Mouse (Mus musculus) colon, adult 2 months (tissue): ENCODE results near the gene Mmp9. TPM values are rescaled to one million over a fixed set of nuclear protein-coding genes. Genes with fewer than 3 reads are reported as not detected.

Experiments
- polyA plus RNA-seq: library from polyadenylated mRNA; depleted of rRNA; stranded (reverse); fragments of >200 nt; gene quantifications from 2 replicates; pipeline ENCODE4 v1.2.3, GENCODE M21; 2012; rRNA removed

The Mmp9 gene
- polyA plus RNA-seq = 4.4 and 4.7 TPM in 2 replicates

GRCm38 (mm10) chr2:164940140-164940830, at the start of gene Mmp9:
TSS of gene Mmp9 (plus strand) at chr2:164940780.

GRCm38 (mm10) chr2:164911086-164912048, 29.2 kb upstream of the Mmp9 start, which contains the start of gene Zfp335:
TSS of gene Zfp335 (minus strand) at chr2:164911757.

GRCm38 (mm10) chr2:164960716-164961441, 20.3 kb downstream of the Mmp9 start, which contains the start of gene Slc12a5:
TSS of gene Slc12a5 (plus strand) at chr2:164960802.

Other genes with a start within 250 kb of the Mmp9 start
- not detected in 2 replicates for gene Spint4, start 242.3 kb upstream of the Mmp9 start, polyA plus RNA-seq
- gene Spint5, start 225.5 kb upstream of the Mmp9 start, polyA plus RNA-seq = not detected in 2 replicates
- gene Wfdc3, start 194.8 kb upstream of the Mmp9 start, polyA plus RNA-seq = 0.28 and 0.84 TPM in 2 replicates
- gene Dnttip1, start 194.8 kb upstream of the Mmp9 start, polyA plus RNA-seq = 60.0 and 89.4 TPM in 2 replicates
- 65.5 and 79.7 TPM in 2 replicates for gene Ube2c, start 170.9 kb upstream of the Mmp9 start, polyA plus RNA-seq
- not detected in 2 replicates for gene Tnnc2, start 160.8 kb upstream of the Mmp9 start, polyA plus RNA-seq
- 34.1 and 41.6 TPM in 2 replicates for gene Snx21, start 155.0 kb upstream of the Mmp9 start, polyA plus RNA-seq
- gene Acot8, start 135.9 kb upstream of the Mmp9 start, polyA plus RNA-seq = 134 and 139 TPM in 2 replicates
- 3.4 and 3.5 TPM in 2 replicates for gene Zswim3, start 135.7 kb upstream of the Mmp9 start, polyA plus RNA-seq
- gene Zswim1, start 118.1 kb upstream of the Mmp9 start, polyA plus RNA-seq = 10.5 and 11.5 TPM in 2 replicates
- gene Spata25, start 112.2 kb upstream of the Mmp9 start, polyA plus RNA-seq = not detected in 2 replicates
- 320 and 357 TPM in 2 replicates for gene Ctsa, start 107.9 kb upstream of the Mmp9 start, polyA plus RNA-seq
- 5.2 and 7.2 TPM in 2 replicates for gene Neurl2, start 107.3 kb upstream of the Mmp9 start, polyA plus RNA-seq
- 82.0 and 82.9 TPM in 2 replicates for gene Pltp, start 83.1 kb upstream of the Mmp9 start, polyA plus RNA-seq
- gene Pcif1, start 61.5 kb upstream of the Mmp9 start, polyA plus RNA-seq = 29.5 and 36.3 TPM in 2 replicates
- gene Zfp335, start 29.0 kb upstream of the Mmp9 start, polyA plus RNA-seq = 34.2 and 35.7 TPM in 2 replicates
- gene Slc12a5, start 20.0 kb downstream of the Mmp9 start, polyA plus RNA-seq = 0.90 and 1.1 TPM in 2 replicates
- gene Ncoa5, start 94.1 kb downstream of the Mmp9 start, polyA plus RNA-seq = 24.8 and 26.6 TPM in 2 replicates
- 3.4 and 5.9 TPM in 2 replicates for gene Cd40, start 114.8 kb downstream of the Mmp9 start, polyA plus RNA-seq
- not detected in 2 replicates for gene 1700025C18Rik, start 150.0 kb downstream of the Mmp9 start, polyA plus RNA-seq